Mouse (Mus musculus): ENCODE measurements at regions not wholly inside any gene's neighbourhood (a gene's known extent, or its start where the extent isn't known, plus 50 kb on each side); places are given as distances from the start of the nearest gene placed in this dataset.

GRCm38 (mm10) chr8:115626396-115627136, 81.0 kb downstream of the Maf start:
- DNase-seq (ENCODE audit: low spot score in 2 of 2), result no peak

- no peak for DNase-seq (ENCODE audit: low spot score in 2 of 2)
These were observed 82.5 kb downstream of the Maf start for GRCm38 (mm10) chr8:115625072-115625471.

- peak; percentile 15 to 17 for DNase-seq (ENCODE audit: low spot score in 2 of 2)
These were observed 89.4 kb downstream of the Maf start for GRCm38 (mm10) chr8:115618049-115618760.

GRCm38 (mm10) chr8:115616871-115617605, 90.6 kb downstream of the Maf start:
- no peak for DNase-seq (ENCODE audit: low spot score in 2 of 2)

GRCm38 (mm10) chr8:115613946-115614584, 93.5 kb downstream of the Maf start:
- DNase-seq (ENCODE audit: low spot score in 2 of 2), result no peak

GRCm38 (mm10) chr8:115612119-115612518, 95.5 kb downstream of the Maf start:
- no peak for DNase-seq (ENCODE audit: low spot score in 2 of 2)

- no peak for DNase-seq (ENCODE audit: low spot score in 2 of 2)
These were observed 107.8 kb downstream of the Maf start for GRCm38 (mm10) chr8:115599771-115600170.

- peak in 1 of 2 experiments; percentile 7 for DNase-seq (ENCODE audit: low spot score in 2 of 2)
These were observed 110.2 kb downstream of the Maf start for GRCm38 (mm10) chr8:115597226-115597953.

GRCm38 (mm10) chr8:115589721-115590120, 117.9 kb downstream of the Maf start:
- DNase-seq (ENCODE audit: low spot score in 2 of 2), result no peak

- DNase-seq (ENCODE audit: low spot score in 2 of 2), result no peak
These were observed 118.5 kb downstream of the Maf start for GRCm38 (mm10) chr8:115589076-115589475.

- no peak for DNase-seq (ENCODE audit: low spot score in 2 of 2)
These were observed 123.2 kb downstream of the Maf start for GRCm38 (mm10) chr8:115584311-115584907.

- no peak for DNase-seq (ENCODE audit: low spot score in 2 of 2)
These were observed 124.4 kb downstream of the Maf start for GRCm38 (mm10) chr8:115583221-115583620.

- DNase-seq (ENCODE audit: low spot score in 2 of 2), result no peak
These were observed 125.6 kb downstream of the Maf start for GRCm38 (mm10) chr8:115581940-115582517.

- no peak for DNase-seq (ENCODE audit: low spot score in 2 of 2)
These were observed 139.2 kb downstream of the Maf start for GRCm38 (mm10) chr8:115568394-115568793.

- no peak for DNase-seq (ENCODE audit: low spot score in 2 of 2)
These were observed 141.8 kb downstream of the Maf start for GRCm38 (mm10) chr8:115565768-115566167.

GRCm38 (mm10) chr8:115562362-115562761, 145.2 kb downstream of the Maf start:
- no peak for DNase-seq (ENCODE audit: low spot score in 2 of 2)

- no peak for DNase-seq (ENCODE audit: low spot score in 2 of 2)
These were observed 146.3 kb downstream of the Maf start for GRCm38 (mm10) chr8:115560985-115561916.

- DNase-seq (ENCODE audit: low spot score in 2 of 2), result no peak
These were observed 152.1 kb downstream of the Maf start for GRCm38 (mm10) chr8:115555452-115555851.

GRCm38 (mm10) chr8:115554185-115554584, 153.4 kb downstream of the Maf start:
- DNase-seq (ENCODE audit: low spot score in 2 of 2), result no peak
